Mouse (Mus musculus) heart, adult 8-10 months (tissue): ENCODE measurements around the gene Gm6871. TPM values are rescaled to one million over a fixed set of nuclear protein-coding genes. Genes with fewer than 3 reads are reported as not detected.
"Not testable (repeated sequence)": the region's sequence is repeated elsewhere in the genome, so short reads cannot be mapped to it uniquely, and the experiment has no call there.

Source experiments
- DNase-seq: peaks from one replicate; pipeline ENCODE4 v3.0.0; 2022; ENCODE audit warnings: low spot score
- total RNA-seq, 4 experiments: library from RNA; stranded (reverse); gene quantifications; 2 replicates each; pipeline ENCODE4 v1.2.4; 2022

The Gm6871 gene
- not detected for total RNA-seq

GRCm38 (mm10) chr7:41573562-41573961 is at the start of gene Gm6871:
Gm6871 (minus strand) TSS chr7:41573662.
- DNase-seq = not testable (repeated sequence)

GRCm38 (mm10) chr7:41616241-41616640 is 42.8 kb upstream of the Gm6871 start:
- not testable (repeated sequence) for DNase-seq

DNA sequence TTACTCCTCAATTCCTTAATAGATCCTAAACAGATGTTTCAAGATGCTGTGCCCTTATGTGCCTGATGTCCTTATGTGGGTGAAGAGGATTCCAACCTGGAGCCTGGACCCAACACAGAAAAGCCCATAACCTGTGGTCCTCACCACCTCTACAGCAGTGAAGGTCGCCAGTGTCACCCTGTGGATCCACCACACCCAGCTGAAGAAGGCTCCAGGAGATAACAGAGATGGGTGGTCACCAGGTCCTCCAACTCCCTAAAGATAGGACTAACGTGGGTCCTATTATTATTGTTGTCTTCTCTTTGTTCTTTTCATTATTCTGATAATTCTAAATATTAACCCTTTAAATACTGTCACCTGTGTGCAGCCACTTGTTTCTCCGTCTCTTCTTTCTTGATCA is 38.2 kb upstream of the Gm6871 start:
- DNase-seq = no peak

- DNase-seq = no peak
These were observed 26.6 kb upstream of the Gm6871 start for GRCm38 (mm10) chr7:41599932-41600548.

DNA sequence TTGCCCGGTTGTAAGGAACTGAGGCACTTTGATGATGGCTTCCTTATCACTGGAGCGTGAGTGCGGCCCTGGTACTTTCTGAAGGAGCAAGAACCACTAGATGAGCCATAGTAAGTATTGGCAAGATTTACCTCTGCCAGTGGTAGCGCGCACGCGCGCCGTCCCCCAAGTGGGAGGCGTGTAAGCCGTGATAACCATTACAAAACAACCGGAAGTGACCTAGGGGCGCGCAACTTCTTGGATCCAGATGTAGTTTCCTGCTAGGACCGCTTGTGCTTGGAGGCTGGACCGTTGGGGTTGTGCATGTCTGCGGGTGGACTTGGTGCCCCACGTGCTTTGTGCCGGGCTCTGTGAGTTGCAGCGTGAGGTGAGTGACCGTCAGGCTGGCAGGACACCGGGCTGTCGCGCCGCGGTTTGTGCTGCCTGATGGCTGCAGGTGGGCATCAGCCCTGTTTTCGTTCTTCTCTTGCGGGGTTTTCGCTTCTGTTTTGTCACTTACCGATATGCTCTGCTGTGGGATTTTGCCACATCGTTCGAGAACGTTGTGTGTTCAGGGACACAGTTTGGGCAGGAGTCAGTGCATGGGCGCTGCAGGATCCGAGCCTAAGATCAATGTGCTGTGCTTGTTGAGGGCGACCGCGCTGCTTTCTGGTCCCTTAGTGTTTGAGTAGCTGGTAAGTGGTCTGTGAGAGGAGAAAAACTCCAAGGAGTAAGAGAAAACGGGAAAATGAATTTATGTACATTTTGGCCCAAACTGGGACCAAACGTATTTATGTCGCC is 25.8 kb upstream of the Gm6871 start, which contains the start of gene 2610021A01Rik:
2610021A01Rik (plus strand) TSS at position 197 of the 780 bp plus-strand sequence.
- DNase-seq = peak; percentile 93

- no peak for DNase-seq
These were observed 25.2 kb upstream of the Gm6871 start for GRCm38 (mm10) chr7:41598615-41599014.

- DNase-seq = not testable (repeated sequence)
These were observed 14.4 kb upstream of the Gm6871 start for GRCm38 (mm10) chr7:41587831-41588230.

DNA sequence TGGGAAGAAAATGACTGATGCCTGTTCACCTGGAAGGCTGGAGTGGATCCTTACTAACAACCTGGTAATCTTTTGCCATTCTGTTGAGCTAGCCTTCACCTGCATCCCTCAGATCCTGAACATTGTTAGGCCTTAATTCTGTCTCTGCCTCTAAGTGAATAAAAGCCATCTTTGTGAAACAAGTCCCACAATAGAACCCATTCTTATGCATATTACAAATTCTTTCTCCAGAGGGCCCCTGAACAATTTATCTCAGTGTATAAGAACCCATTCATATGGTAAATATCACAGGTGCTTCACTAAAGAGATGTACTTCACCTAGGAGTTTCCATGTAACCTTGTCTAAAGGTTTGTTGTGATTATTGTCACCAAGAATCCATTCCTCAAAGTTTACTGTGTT is 8.6 kb upstream of the Gm6871 start:
- no peak for DNase-seq

DNA sequence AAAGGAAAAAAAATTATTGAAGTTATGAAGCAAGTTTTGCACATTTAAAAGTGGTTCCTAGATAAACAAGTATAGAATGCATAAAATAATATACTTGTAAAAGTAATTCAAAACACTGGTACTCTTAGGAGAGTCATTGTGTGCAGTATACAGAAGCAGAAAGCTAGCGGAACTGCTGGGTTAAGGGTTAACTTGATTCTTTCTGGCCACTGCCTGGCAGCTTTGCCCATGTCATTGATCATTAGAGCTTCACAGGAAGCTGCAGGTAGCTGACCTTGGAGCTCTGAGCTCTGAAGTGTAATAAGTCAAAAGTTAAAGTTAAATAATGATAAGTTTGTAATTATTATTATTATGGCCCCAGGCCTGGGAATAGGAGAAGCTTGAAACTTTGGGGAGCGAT is 4.5 kb upstream of the Gm6871 start:
- DNase-seq = no peak

- DNase-seq = no peak
These were observed 12.8 kb downstream of the Gm6871 start for GRCm38 (mm10) chr7:41560681-41561080.

- no peak for DNase-seq
These were observed 60.8 kb downstream of the Gm6871 start for GRCm38 (mm10) chr7:41512672-41513071.

DNA sequence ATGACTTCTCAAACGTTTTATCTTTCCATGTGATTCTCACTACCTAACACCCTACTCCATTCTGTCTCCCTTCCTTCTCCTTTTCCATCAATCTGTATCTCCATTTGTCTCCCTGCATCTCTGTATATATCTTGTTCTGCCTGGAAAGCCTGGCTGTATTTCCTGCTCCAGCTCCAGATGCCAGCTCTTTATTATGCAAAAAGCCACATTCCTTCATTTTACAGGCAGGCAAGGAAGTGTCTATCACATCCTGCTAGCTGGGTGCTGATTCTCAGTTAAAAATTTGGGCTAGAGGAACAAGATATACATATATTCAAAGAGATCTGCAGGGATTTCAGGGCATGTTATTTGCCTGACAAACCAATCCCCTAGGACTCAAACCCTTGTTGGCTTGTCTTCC is 61.3 kb downstream of the Gm6871 start:
- no peak for DNase-seq

GRCm38 (mm10) chr7:41502402-41502801 is 71.1 kb downstream of the Gm6871 start:
- DNase-seq = no peak

DNA sequence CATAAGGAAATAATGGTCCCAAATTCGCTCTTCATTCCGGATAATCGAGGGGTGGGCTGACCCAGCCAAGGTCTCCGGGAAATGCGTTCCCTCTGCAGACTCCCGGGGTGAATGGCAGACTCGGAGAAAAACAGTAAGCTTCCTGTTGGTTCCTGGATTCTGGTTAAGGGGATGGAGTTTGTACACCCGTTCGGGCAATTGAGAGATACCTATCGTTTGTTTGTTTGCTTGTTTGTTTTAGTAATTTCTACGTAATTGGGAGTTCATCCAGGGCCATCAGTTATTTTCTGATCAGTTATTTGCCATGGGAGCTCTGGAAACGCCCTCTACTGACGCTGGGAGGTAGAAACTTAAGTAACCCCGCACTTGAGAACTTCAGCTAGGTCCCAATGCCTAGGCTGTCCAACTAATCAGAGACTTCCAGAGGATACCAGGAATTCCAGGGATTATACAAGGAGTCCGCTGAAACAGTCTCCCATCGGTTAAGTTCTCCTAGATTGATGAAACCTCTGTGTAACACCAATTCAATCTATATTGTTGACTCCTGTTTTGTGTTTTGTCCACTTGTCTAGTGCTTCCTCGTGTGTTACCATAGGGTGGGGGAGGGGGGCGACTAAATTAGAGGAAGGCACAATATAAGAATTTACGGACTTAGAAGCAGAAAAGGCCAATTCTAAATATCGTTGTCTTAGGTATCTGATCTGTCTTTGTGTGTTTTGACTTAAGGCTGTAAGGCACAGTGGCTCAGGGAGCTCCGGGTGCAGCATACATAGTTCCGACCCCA is 73.1 kb downstream of the Gm6871 start:
- DNase-seq = peak; percentile 77

GRCm38 (mm10) chr7:41499389-41500049 is 73.9 kb downstream of the Gm6871 start, which contains the start of the genes Gm20449 and AW146154:
Gm20449 (minus strand) TSS chr7:41499417.
AW146154 (minus strand) TSS chr7:41499890.
- peak; percentile 100 for DNase-seq

DNA sequence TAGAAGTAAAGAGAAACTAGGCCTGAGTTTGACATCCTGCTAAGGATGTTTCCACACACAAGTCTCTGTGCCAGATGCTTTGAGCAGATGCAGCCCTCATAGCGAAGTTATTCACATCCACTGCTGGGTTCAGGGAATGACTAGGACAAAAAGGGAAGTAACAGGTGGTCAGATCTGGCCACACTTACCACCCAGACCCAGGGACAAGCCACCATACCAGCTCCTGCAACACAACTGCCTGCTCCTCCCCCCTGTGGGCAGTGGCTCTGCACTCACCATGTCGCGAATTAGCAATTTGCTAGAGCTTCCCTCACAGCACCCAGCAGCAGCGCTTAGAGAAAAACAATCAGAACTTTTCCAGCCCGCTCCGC is 74.5 kb downstream of the Gm6871 start:
- not testable (repeated sequence) for DNase-seq

- not testable (repeated sequence) for DNase-seq
These were observed 75.0 kb downstream of the Gm6871 start for GRCm38 (mm10) chr7:41498464-41498863.

- DNase-seq = no peak
These were observed 75.6 kb downstream of the Gm6871 start for GRCm38 (mm10) chr7:41497871-41498270.
